Mouse (Mus musculus): ENCODE results near the gene Gpr87. TPM values are rescaled to one million over a fixed set of nuclear protein-coding genes. Genes with fewer than 3 reads are reported as not detected.

Gpr87 gene
- total and polyA plus RNA-seq, 2 experiments, result not detected

- TF ChIP-seq CTCF (IDR thresholded peaks at IDR 0.05; ENCODE audit: low read depth, low read length) (no peak), POLR2A (IDR thresholded peaks at IDR 0.05; ENCODE audit: extremely low read depth, insufficient read depth, low read length) (no peak)
- H3K9ac ChIP-seq (ENCODE audit: low read depth, low read length), result no peak overlapping the region
- H3K79me2 ChIP-seq (ENCODE audit: control insufficient read depth, insufficient read depth, low read length), result no peaks in the 10 kb centered on the region
- H3K36me3 ChIP-seq (ENCODE audit: control insufficient read depth, insufficient read depth, low read length), result no peaks in the 10 kb centered on the region
- 83% methylated on average over 8 of the region's 8 CpGs for WGBS
- DNase-seq (ENCODE audit: extremely low read depth, low read depth, low spot score), result no peak
- H3K4me1 ChIP-seq (ENCODE audit: control insufficient read depth, insufficient read depth, low read length), result no peaks in the 10 kb centered on the region
- no peaks in the 10 kb centered on the region for H3K27me3 ChIP-seq (ENCODE audit: control insufficient read depth, insufficient read depth, low read length)
- no peak overlapping the region for H3K4me3 ChIP-seq (ENCODE audit: insufficient read depth, low read depth, low read length)
- H3K27ac ChIP-seq (replicated peaks; ENCODE audit: insufficient read depth, low read depth, low read length), result no peak overlapping the region
Measured at GRCm38 (mm10) chr3:59203802-59204520, 9.1 kb upstream of the Gpr87 start.

- H3K4me1 ChIP-seq (ENCODE audit: control insufficient read depth, insufficient read depth, low read length), result no peaks in the 10 kb centered on the region
- H3K9ac ChIP-seq (ENCODE audit: low read depth, low read length), result no peak overlapping the region
- no peak overlapping the region for H3K27ac ChIP-seq (replicated peaks; ENCODE audit: insufficient read depth, low read depth, low read length)
- 72% methylated on average over 4 of the region's 4 CpGs for WGBS
- no peaks in the 10 kb centered on the region for H3K36me3 ChIP-seq (ENCODE audit: control insufficient read depth, insufficient read depth, low read length)
- H3K79me2 ChIP-seq (ENCODE audit: control insufficient read depth, insufficient read depth, low read length), result no peaks in the 10 kb centered on the region
- H3K4me3 ChIP-seq (ENCODE audit: insufficient read depth, low read depth, low read length), result no peak overlapping the region
- TF ChIP-seq POLR2A (IDR thresholded peaks at IDR 0.05; ENCODE audit: extremely low read depth, insufficient read depth, low read length) (no peak), CTCF (IDR thresholded peaks at IDR 0.05; ENCODE audit: low read depth, low read length) (no peak)
- no peak for DNase-seq (ENCODE audit: extremely low read depth, low read depth, low spot score)
- no peaks in the 10 kb centered on the region for H3K27me3 ChIP-seq (ENCODE audit: control insufficient read depth, insufficient read depth, low read length)
Measured at GRCm38 (mm10) chr3:59197329-59197948, 2.5 kb upstream of the Gpr87 start.

- WGBS, result 93% methylated on average over 7 of the region's 7 CpGs
- H3K36me3 ChIP-seq (ENCODE audit: control insufficient read depth, insufficient read depth, low read length), result no peaks in the 10 kb centered on the region
- DNase-seq (ENCODE audit: extremely low read depth, low read depth, low spot score), result no peak
Measured at GRCm38 (mm10) chr3:59194099-59194498, 805 bp downstream of the Gpr87 start.

GRCm38 (mm10) chr3:59191674-59192073, 3.2 kb downstream of the Gpr87 start:
- Histone ChIP-seq H3K9ac (ENCODE audit: low read depth, low read length) (no peak overlapping the region), H3K4me1 (ENCODE audit: control insufficient read depth, insufficient read depth, low read length) (no peaks in the 10 kb centered on the region), H3K4me3 (ENCODE audit: insufficient read depth, low read depth, low read length) (no peak overlapping the region), H3K36me3 (ENCODE audit: control insufficient read depth, insufficient read depth, low read length) (no peaks in the 10 kb centered on the region), H3K27me3 (ENCODE audit: control insufficient read depth, insufficient read depth, low read length) (no peaks in the 10 kb centered on the region), H3K79me2 (ENCODE audit: control insufficient read depth, insufficient read depth, low read length) (no peaks in the 10 kb centered on the region), H3K27ac (replicated peaks; ENCODE audit: insufficient read depth, low read depth, low read length) (no peak overlapping the region)
- no peak for DNase-seq (ENCODE audit: extremely low read depth, low read depth, low spot score)
- 97% methylated on average over 6 of the region's 6 CpGs for WGBS
- no peak for TF ChIP-seq POLR2A (IDR thresholded peaks at IDR 0.05; ENCODE audit: extremely low read depth, insufficient read depth, low read length)
- no peak for TF ChIP-seq CTCF (IDR thresholded peaks at IDR 0.05; ENCODE audit: low read depth, low read length)

More at GRCm38 (mm10) chr3:59194099-59194498, 805 bp downstream of the Gpr87 start:
- Histone ChIP-seq H3K4me1 (ENCODE audit: control insufficient read depth, insufficient read depth, low read length) (no peaks in the 10 kb centered on the region), H3K4me3 (ENCODE audit: insufficient read depth, low read depth, low read length) (no peak overlapping the region), H3K9ac (ENCODE audit: low read depth, low read length) (no peak overlapping the region), H3K27ac (replicated peaks; ENCODE audit: insufficient read depth, low read depth, low read length) (no peak overlapping the region), H3K79me2 (ENCODE audit: control insufficient read depth, insufficient read depth, low read length) (no peaks in the 10 kb centered on the region), H3K27me3 (ENCODE audit: control insufficient read depth, insufficient read depth, low read length) (no peaks in the 10 kb centered on the region)
- TF ChIP-seq CTCF (IDR thresholded peaks at IDR 0.05; ENCODE audit: low read depth, low read length), result no peak
- TF ChIP-seq POLR2A (IDR thresholded peaks at IDR 0.05; ENCODE audit: extremely low read depth, insufficient read depth, low read length), result no peak

GRCm38 (mm10) chr3:59187336-59187735, 7.6 kb downstream of the Gpr87 start:
- WGBS, result 92% methylated on average over 4 of the region's 4 CpGs
- Histone ChIP-seq H3K27ac (replicated peaks; ENCODE audit: insufficient read depth, low read depth, low read length) (no peak overlapping the region), H3K4me1 (ENCODE audit: control insufficient read depth, insufficient read depth, low read length) (no peaks in the 10 kb centered on the region; the same call in 1 of the 2 replicates), H3K27me3 (ENCODE audit: control insufficient read depth, insufficient read depth, low read length) (no peaks in the 10 kb centered on the region), H3K79me2 (ENCODE audit: control insufficient read depth, insufficient read depth, low read length) (no peaks in the 10 kb centered on the region), H3K9ac (ENCODE audit: low read depth, low read length) (no peak overlapping the region), H3K4me3 (ENCODE audit: insufficient read depth, low read depth, low read length) (no peak overlapping the region), H3K36me3 (ENCODE audit: control insufficient read depth, insufficient read depth, low read length) (no peaks in the 10 kb centered on the region)
- TF ChIP-seq CTCF (IDR thresholded peaks at IDR 0.05; ENCODE audit: low read depth, low read length), result no peak
- TF ChIP-seq POLR2A (IDR thresholded peaks at IDR 0.05; ENCODE audit: extremely low read depth, insufficient read depth, low read length), result no peak
- DNase-seq (ENCODE audit: extremely low read depth, low read depth, low spot score), result no peak

GRCm38 (mm10) chr3:59185662-59186061, 9.2 kb downstream of the Gpr87 start:
- Histone ChIP-seq H3K36me3 (ENCODE audit: control insufficient read depth, insufficient read depth, low read length) (no peaks in the 10 kb centered on the region), H3K79me2 (ENCODE audit: control insufficient read depth, insufficient read depth, low read length) (no peaks in the 10 kb centered on the region), H3K27ac (replicated peaks; ENCODE audit: insufficient read depth, low read depth, low read length) (no peak overlapping the region), H3K27me3 (ENCODE audit: control insufficient read depth, insufficient read depth, low read length) (no peaks in the 10 kb centered on the region), H3K9ac (ENCODE audit: low read depth, low read length) (no peak overlapping the region), H3K4me1 (ENCODE audit: control insufficient read depth, insufficient read depth, low read length) (no peaks in the 10 kb centered on the region; the same call in 1 of the 2 replicates), H3K4me3 (ENCODE audit: insufficient read depth, low read depth, low read length) (no peak overlapping the region)
- DNase-seq (ENCODE audit: extremely low read depth, low read depth, low spot score), result no peak
- 76% methylated on average over 4 of the region's 4 CpGs for WGBS
- no peak for TF ChIP-seq POLR2A (IDR thresholded peaks at IDR 0.05; ENCODE audit: extremely low read depth, insufficient read depth, low read length)
- TF ChIP-seq CTCF (IDR thresholded peaks at IDR 0.05; ENCODE audit: low read depth, low read length), result no peak
